Mouse (Mus musculus): ENCODE results near the gene Mroh2a. TPM values are rescaled to one million over a fixed set of nuclear protein-coding genes. Genes with fewer than 3 reads are reported as not detected.

Mroh2a gene
- polyA plus RNA-seq, 1 experiment from 2014 or later: 1.7 TPM

DNA sequence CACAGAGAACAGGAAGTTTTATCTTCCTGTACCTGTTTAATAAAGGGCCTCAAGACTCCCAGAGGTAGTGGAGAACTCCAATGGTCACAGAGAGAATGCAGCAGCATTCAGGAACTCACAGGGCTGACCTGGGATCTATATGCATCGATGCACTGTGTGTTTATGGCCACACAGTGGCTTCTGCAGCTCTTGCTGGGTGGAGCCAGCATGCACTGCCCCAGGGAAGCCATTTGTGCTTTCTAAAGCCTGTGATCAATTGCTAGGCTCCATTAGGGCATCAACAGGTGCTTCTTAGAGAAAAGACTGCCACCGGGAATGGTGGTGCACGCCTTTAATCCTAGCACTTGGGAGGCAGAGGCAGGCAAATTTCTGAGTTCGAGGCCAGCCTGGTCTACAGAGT lies 46.1 kb downstream of the Mroh2a start:
- ATAC-seq (ENCODE audit: low FRiP score) (no peak), DNase-seq (ENCODE audit: low spot score) (no peak)
- Histone ChIP-seq H3K4me3 (ENCODE audit: low read depth, low read length) (no peak overlapping the region), H3K4me1 (replicated peaks; ENCODE audit: control insufficient read depth, insufficient read depth, low read length) (peaks cover 17% of the 10 kb centered on the region), H3K27ac (ENCODE audit: low read depth, low read length) (no peak overlapping the region), H3K36me3 (ENCODE audit: control insufficient read depth, insufficient read depth, low read length) (peaks cover 54% of the 10 kb centered on the region), H3K9ac (ENCODE audit: low read depth, low read length) (no peak overlapping the region), H3K9me3 (ENCODE audit: control insufficient read depth, low read length) (peaks cover 3% of the 10 kb centered on the region; the same call in 1 of the 2 replicates), H3K4me2 (replicated peaks; ENCODE audit: low read depth, low read length) (no peak overlapping the region), H3K27me3 (ENCODE audit: control insufficient read depth, insufficient read depth, low read length) (no peaks in the 10 kb centered on the region)
- 65% methylated on average over 4 of the region's 4 CpGs for WGBS

DNA sequence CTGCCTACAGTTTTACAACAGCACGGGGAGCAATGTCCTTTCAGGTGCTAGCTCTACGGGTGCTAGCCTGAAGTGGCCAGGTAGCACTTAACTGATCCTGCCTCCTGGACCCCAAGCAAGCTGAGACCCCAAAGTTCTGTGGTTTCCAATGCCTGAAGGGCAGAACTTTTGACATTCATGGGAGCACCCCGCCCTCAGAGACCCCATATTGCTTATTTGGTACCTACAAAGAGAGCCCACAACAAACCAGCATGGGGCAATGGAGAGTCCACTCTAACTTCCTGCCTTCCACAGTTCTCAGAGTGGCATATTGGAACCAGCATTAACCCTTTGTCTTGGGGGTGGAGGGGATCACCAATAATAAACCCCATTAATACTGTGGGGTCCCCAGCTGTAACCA lies 46.5 kb downstream of the Mroh2a start:
- Histone ChIP-seq H3K4me2 (replicated peaks; ENCODE audit: low read depth, low read length) (no peak overlapping the region), H3K9me3 (ENCODE audit: control insufficient read depth, low read length) (peaks cover 3% of the 10 kb centered on the region; the same call in 1 of the 2 replicates), H3K27ac (ENCODE audit: low read depth, low read length) (no peak overlapping the region), H3K4me1 (replicated peaks; ENCODE audit: control insufficient read depth, insufficient read depth, low read length) (peaks cover 17% of the 10 kb centered on the region), H3K9ac (ENCODE audit: low read depth, low read length) (no peak overlapping the region), H3K36me3 (ENCODE audit: control insufficient read depth, insufficient read depth, low read length) (peaks cover 50% of the 10 kb centered on the region), H3K4me3 (ENCODE audit: low read depth, low read length) (no peak overlapping the region), H3K27me3 (ENCODE audit: control insufficient read depth, insufficient read depth, low read length) (no peaks in the 10 kb centered on the region)
- WGBS: 95% methylated on average over 3 of the region's 3 CpGs
- ATAC-seq (ENCODE audit: low FRiP score) (no peak), DNase-seq (ENCODE audit: low spot score) (no peak)

DNA sequence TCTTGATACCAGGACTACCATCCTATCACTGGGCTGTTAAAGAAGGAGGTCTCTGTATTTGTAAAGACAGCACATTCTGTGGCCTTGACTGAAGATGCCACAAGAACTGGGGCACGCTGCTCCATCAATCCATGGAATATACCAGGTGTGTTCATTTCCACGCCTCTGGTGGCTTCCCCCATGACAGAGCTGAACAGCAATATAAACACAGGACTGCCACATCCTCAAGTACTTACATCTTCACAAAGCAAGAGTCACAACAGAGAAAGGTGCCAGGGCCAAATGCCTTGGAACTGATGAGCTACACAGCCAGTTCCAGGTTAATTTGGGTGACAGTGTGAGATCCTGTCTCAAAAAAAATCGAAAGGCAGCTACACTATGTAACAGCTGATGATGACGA lies 47.0 kb downstream of the Mroh2a start:
- peaks cover 17% of the 10 kb centered on the region for H3K4me1 ChIP-seq (replicated peaks; ENCODE audit: control insufficient read depth, insufficient read depth, low read length)
- H3K4me2 ChIP-seq (replicated peaks; ENCODE audit: low read depth, low read length): no peak overlapping the region
- H3K27me3 ChIP-seq (ENCODE audit: control insufficient read depth, insufficient read depth, low read length): no peaks in the 10 kb centered on the region
- ATAC-seq (ENCODE audit: low FRiP score): no peak
- peaks cover 3% of the 10 kb centered on the region; the same call in 1 of the 2 replicates for H3K9me3 ChIP-seq (ENCODE audit: control insufficient read depth, low read length)
- 83% methylated on average over 4 of the region's 4 CpGs for WGBS
- no peak overlapping the region for H3K4me3 ChIP-seq (ENCODE audit: low read depth, low read length)
- peaks cover 44% of the 10 kb centered on the region for H3K36me3 ChIP-seq (ENCODE audit: control insufficient read depth, insufficient read depth, low read length)
- no peak for DNase-seq (ENCODE audit: low spot score)
- H3K27ac ChIP-seq (ENCODE audit: low read depth, low read length): no peak overlapping the region
- no peak overlapping the region for H3K9ac ChIP-seq (ENCODE audit: low read depth, low read length)

DNA sequence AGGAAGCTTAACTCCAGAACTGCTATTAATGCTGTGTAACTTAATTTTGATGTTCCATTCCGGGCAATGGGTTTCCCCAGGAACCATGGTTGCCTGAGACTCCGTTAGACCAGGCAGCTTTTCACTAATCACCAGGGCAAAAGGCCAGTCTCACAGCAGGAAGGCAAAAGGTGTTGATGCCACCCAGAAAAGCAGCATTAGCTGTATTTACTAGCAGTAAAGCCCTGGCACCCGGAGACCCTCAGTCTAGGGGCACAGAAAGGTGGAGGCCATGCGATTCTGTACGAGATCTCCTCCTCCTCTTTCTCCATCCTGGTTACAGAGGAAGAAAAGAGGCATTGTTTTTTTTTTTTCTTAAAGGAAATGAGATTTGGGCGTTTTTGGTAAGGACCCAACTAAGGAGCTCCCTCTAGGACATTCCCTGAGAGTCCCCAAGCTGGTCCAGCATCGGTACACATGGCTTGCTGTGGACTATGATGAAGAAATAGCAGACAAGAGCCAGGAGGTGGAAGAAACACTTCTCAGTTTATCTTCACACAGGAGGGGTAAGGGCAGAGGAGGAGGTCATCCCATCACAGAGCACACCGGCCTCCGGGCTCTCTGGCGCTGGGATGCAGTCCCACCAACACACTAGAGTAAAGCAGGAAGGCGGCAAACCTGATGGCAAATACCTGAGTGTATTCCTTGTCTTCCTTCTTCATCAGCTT lies 47.7 kb downstream of the Mroh2a start:
- no peak overlapping the region for H3K4me3 ChIP-seq (ENCODE audit: low read depth, low read length)
- peak overlapping the region; percentile 0; the same call in 1 of the 2 replicates for H3K9ac ChIP-seq (ENCODE audit: low read depth, low read length)
- 77% methylated on average over 11 of the region's 11 CpGs for WGBS
- no peaks in the 10 kb centered on the region for H3K27me3 ChIP-seq (ENCODE audit: control insufficient read depth, insufficient read depth, low read length)
- H3K36me3 ChIP-seq (ENCODE audit: control insufficient read depth, insufficient read depth, low read length): peaks cover 38% of the 10 kb centered on the region
- H3K4me1 ChIP-seq (replicated peaks; ENCODE audit: control insufficient read depth, insufficient read depth, low read length): peaks cover 17% of the 10 kb centered on the region
- H3K27ac ChIP-seq (ENCODE audit: low read depth, low read length): no peak overlapping the region
- H3K9me3 ChIP-seq (ENCODE audit: control insufficient read depth, low read length): peaks cover 3% of the 10 kb centered on the region; the same call in 1 of the 2 replicates
- DNase-seq (ENCODE audit: low spot score) (no peak), ATAC-seq (ENCODE audit: low FRiP score) (no peak)
- no peak overlapping the region for H3K4me2 ChIP-seq (replicated peaks; ENCODE audit: low read depth, low read length)

DNA sequence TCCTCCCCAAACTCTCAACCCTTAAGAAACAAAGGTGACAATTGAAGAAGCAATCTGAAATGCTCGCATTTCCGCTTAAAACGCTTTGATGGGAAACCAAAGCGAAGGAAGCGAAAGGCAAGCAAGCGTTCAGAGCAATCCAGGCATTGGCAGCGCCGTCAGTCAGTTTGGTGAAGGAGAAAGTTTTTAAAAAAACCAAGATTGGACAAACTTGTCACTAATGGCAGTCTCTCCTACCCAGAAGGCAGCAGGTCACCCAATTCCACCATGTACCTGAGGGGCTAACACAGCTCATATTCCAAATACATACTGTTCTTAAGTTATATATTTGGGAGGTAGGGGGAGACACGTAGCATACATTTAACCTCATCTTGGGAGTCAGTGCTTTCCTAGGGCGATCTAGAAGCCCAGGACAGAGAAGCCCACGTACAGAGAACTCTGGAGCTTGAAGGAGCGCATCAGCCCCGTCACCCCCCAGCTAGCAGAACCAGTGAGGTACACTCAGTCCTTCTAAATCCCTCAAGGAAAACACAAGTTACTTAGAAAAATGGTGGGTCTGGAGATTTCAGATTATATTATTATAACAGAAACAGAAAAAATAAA lies 48.4 kb downstream of the Mroh2a start:
- H3K9me3 ChIP-seq (ENCODE audit: control insufficient read depth, low read length): peaks cover 3% of the 10 kb centered on the region; the same call in 1 of the 2 replicates
- H3K36me3 ChIP-seq (ENCODE audit: control insufficient read depth, insufficient read depth, low read length): peaks cover 33% of the 10 kb centered on the region
- no peak overlapping the region for H3K27ac ChIP-seq (ENCODE audit: low read depth, low read length)
- H3K4me3 ChIP-seq (ENCODE audit: low read depth, low read length): no peak overlapping the region; the same call in 1 of the 2 replicates
- H3K4me1 ChIP-seq (replicated peaks; ENCODE audit: control insufficient read depth, insufficient read depth, low read length): peaks cover 17% of the 10 kb centered on the region
- 70% methylated on average over 13 of the region's 13 CpGs for WGBS
- DNase-seq (ENCODE audit: low spot score) (no peak), ATAC-seq (ENCODE audit: low FRiP score) (no peak)
- peak overlapping the region; percentile 0; the same call in 1 of the 2 replicates for H3K9ac ChIP-seq (ENCODE audit: low read depth, low read length)
- no peaks in the 10 kb centered on the region for H3K27me3 ChIP-seq (ENCODE audit: control insufficient read depth, insufficient read depth, low read length)
- no peak overlapping the region for H3K4me2 ChIP-seq (replicated peaks; ENCODE audit: low read depth, low read length)

DNA sequence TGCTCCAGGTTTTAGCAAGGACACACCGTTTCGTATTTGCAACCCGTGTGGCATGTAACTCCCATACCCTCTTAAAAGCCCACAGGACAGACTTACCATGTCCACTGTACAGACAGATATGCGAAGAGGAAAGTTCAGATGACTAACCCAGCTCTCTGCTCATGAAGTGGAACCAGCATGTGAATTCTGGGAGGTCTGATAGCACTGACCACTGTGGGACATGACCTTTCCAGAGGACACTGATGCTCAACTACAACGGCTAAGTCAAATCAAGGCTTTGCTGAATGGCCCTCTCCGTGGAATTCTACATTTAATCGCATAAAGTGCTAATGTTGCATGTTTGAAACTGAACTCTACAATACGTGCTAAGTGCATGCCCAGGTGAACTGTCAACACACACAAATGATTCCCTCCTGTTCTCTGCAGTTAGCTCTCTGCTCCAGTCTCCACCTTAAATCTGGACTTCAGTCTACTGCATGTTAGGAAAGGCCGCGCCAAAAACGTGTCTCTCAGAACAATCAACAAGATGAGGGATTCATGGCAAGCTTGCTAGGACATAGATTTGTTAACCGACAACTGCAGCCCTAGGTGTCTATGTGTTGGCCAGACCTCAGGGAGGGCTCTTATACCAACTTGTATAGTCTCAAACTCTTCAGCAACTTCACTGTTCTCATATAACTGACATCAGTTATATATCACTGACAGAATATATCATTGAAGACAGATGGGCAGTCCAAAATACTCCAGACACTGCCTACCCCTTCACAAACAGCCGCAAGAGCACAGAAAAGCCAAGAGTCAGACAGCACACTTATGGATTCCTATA lies 49.1 kb downstream of the Mroh2a start:
- peak overlapping the region; percentile 59 for H3K4me2 ChIP-seq (replicated peaks; ENCODE audit: low read depth, low read length)
- no peaks in the 10 kb centered on the region for H3K27me3 ChIP-seq (ENCODE audit: control insufficient read depth, insufficient read depth, low read length)
- no peak overlapping the region for H3K27ac ChIP-seq (ENCODE audit: low read depth, low read length)
- peaks cover 3% of the 10 kb centered on the region; the same call in 1 of the 2 replicates for H3K9me3 ChIP-seq (ENCODE audit: control insufficient read depth, low read length)
- H3K4me1 ChIP-seq (replicated peaks; ENCODE audit: control insufficient read depth, insufficient read depth, low read length): peaks cover 17% of the 10 kb centered on the region
- H3K4me3 ChIP-seq (ENCODE audit: low read depth, low read length): peak overlapping the region; percentile 60
- DNase-seq (ENCODE audit: low spot score): no peak
- H3K9ac ChIP-seq (ENCODE audit: low read depth, low read length): peak overlapping the region; percentile 70
- ATAC-seq (ENCODE audit: low FRiP score): no peak
- 71% methylated on average over 13 of the region's 13 CpGs for WGBS
- H3K36me3 ChIP-seq (ENCODE audit: control insufficient read depth, insufficient read depth, low read length): peaks cover 33% of the 10 kb centered on the region

DNA sequence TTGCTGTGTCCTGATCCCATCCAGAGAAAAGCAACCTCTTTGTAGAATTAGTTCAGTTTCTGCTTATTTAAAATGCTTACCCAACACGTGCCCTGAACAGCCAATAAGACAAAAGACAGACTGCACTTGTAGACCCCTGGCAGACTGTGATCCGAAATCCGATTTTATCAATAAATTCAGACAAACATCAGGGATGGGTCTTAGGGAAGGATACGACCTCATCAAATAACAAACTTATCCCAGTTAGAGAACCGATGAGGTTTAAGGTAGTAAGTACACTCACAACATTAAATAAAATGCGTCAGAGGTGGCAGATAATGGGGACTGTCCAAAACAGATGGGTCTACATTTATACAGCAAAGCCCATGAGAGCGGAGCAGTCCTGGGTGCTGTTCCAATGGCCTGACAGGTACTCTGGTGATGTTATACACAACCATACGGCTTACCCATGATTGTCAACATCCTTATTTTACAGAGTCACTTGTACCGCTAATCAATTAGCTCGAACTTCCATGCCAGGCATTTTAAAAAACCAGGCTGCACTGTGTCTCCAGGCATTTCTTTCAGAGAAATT lies 49.8 kb downstream of the Mroh2a start:
- H3K36me3 ChIP-seq (ENCODE audit: control insufficient read depth, insufficient read depth, low read length): peaks cover 29% of the 10 kb centered on the region
- H3K9me3 ChIP-seq (ENCODE audit: control insufficient read depth, low read length): peaks cover 5% of the 10 kb centered on the region
- peak overlapping the region; percentile 60 for H3K4me3 ChIP-seq (ENCODE audit: low read depth, low read length)
- ATAC-seq (ENCODE audit: low FRiP score) (peak; percentile 52), DNase-seq (ENCODE audit: low spot score) (no peak)
- WGBS: 35% methylated on average over 10 of the region's 10 CpGs
- peak overlapping the region; percentile 60 for H3K27ac ChIP-seq (ENCODE audit: low read depth, low read length)
- peak overlapping the region; percentile 59 for H3K4me2 ChIP-seq (replicated peaks; ENCODE audit: low read depth, low read length)
- H3K4me1 ChIP-seq (replicated peaks; ENCODE audit: control insufficient read depth, insufficient read depth, low read length): peaks cover 17% of the 10 kb centered on the region
- peak overlapping the region; percentile 70 for H3K9ac ChIP-seq (ENCODE audit: low read depth, low read length)
- no peaks in the 10 kb centered on the region for H3K27me3 ChIP-seq (ENCODE audit: control insufficient read depth, insufficient read depth, low read length)

DNA sequence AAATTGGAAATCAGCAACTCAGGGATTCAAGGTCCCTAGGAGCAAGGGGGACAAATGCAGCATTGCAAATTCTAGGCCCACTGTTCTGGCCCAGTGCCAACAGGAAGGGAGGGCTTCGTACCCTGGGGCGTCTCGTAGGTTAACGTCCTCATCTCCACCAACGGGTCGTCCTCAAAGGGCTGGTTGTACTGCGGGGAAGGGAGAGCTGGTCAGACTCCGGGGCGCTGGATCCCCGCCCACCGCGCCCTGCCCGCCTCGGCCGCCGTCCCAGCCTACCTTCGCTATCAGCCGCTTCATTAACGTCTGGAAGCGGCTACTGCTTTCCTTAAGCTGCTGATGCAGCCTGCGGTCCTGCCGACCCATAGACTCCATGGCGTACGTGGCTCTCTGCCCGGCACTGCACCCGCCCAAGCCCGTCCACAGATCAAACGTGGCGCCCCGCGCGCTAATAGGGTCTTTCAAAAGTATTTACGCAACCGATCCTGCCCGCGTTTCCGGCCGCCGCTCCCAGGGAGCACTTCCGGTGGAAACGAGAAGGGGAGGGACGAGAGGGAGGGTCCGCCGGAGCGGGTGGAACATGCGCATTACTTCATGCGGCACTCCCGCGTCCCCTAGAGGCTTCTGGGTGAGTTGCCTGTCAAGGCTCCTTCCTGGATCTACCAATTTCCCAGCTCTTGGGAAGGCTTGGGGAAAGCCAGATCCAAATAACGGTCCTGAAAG lies 50.5 kb downstream of the Mroh2a start, which contains the start of the genes Hjurp and Trpm8:
Gene Hjurp, minus strand, starts transcription at position 536 of the 720 bp plus-strand sequence.
Gene Trpm8, plus strand, starts transcription at position 564 of the 720 bp plus-strand sequence.
- Histone ChIP-seq H3K36me3 (ENCODE audit: control insufficient read depth, insufficient read depth, low read length) (peaks cover 24% of the 10 kb centered on the region), H3K4me3 (ENCODE audit: low read depth, low read length) (peak within 1 kb of the TSS; percentile 60), H3K4me1 (replicated peaks; ENCODE audit: control insufficient read depth, insufficient read depth, low read length) (peaks cover 17% of the 10 kb centered on the region), H3K9me3 (ENCODE audit: control insufficient read depth, low read length) (peaks cover 5% of the 10 kb centered on the region), H3K27me3 (ENCODE audit: control insufficient read depth, insufficient read depth, low read length) (no peaks in the 10 kb centered on the region), H3K27ac (ENCODE audit: low read depth, low read length) (peak within 1 kb of the TSS; percentile 60), H3K9ac (ENCODE audit: low read depth, low read length) (peak within 1 kb of the TSS; percentile 70), H3K4me2 (replicated peaks; ENCODE audit: low read depth, low read length) (peak within 1 kb of the TSS; percentile 59)
- 1% methylated on average over 50 of the region's 50 CpGs for WGBS
- DNase-seq (ENCODE audit: low spot score) (peak; percentile 100), ATAC-seq (ENCODE audit: low FRiP score) (peak; percentile 95)

All from hindbrain, embryonic 11.5 days (tissue).